Mouse (Mus musculus) mesoderm, embryonic 11.5 days (tissue): ENCODE data around the gene Socs7.
"Not testable (repeated sequence)": the region's sequence is repeated elsewhere in the genome, so short reads cannot be mapped to it uniquely, and the experiment has no call there.

Experiments
- DNase-seq: peaks from one replicate; pipeline ENCODE4 v3.0.0-alpha.2; 2012; ENCODE audit warnings: low read depth, low spot score

The Socs7 gene

DNA sequence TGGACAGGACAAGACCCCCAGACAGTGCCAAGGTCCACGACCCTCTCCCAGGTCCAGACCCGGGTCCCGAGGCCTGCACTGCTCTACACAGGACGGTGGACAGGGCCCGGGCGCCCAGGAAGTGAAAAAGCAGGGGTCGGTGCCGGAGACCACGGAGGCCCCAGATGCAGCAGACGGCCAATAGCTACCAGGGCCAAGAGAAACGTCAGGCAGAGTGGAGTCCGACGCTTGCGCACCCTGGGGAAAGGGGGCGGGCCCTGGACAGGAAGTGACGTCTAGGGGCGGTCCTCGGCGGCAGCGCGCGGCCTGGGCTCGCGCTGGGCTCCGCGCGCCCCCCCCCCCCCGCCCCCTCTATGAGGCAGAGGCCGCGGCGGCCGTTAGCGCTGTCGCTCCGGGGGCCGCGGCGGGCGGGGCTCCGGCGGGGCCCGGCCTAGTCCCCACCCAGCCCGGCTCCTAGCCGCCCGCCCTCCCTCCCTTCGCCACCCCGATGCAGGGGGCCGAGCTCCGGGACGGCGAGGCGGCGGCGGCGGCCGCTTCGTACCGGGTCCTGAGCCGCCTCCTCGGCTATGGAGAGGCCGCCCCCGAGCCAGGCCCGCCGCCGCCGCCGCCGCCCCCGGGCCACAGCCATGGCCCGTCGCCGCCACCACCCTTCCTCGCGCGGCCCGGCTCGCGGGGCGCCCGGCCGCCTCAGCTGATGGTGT is at the start of gene Socs7:
Socs7 (plus strand) TSS at position 604 of the 701 bp plus-strand sequence.
- peak; percentile 94 for DNase-seq

DNA sequence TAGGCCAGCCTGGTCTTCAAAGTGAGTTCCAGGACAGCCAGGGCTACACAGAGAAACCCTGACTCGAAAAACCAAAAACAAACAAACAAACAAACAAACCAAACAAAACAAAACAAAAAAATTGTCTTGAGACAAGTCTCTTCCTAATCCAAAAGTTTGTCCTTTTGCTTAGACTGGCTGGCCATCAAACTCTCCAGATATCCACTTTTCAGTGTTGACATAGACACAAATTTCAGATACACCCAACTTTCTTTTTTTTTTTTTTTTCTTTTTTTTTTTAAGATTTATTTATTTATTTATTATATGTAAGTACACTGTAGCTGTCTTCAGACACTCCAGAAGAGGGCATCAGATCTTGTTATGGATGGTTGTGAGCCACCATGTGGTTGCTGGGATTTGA is 49.5 kb upstream of the Socs7 start:
- not testable (repeated sequence) for DNase-seq

DNA sequence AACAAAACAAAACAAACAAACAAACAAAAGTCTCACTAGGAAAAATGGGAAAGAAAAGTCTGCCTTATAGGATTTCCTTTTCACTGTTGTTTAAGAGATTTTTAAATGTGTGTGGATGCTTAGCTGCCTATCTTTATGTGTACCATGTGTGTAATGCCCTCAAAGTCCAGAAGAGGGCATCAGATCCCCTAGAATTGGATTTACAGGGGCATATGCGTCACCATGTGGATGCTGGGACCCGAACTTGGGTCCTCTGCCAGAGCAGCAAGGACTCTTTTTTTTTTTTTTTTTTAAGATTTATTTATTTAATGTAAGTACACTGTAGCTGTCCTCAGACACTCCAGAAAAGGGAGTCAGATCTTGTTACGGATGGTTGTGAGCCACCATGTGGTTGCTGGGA is 48.2 kb upstream of the Socs7 start:
- peak; percentile 45 for DNase-seq

DNA sequence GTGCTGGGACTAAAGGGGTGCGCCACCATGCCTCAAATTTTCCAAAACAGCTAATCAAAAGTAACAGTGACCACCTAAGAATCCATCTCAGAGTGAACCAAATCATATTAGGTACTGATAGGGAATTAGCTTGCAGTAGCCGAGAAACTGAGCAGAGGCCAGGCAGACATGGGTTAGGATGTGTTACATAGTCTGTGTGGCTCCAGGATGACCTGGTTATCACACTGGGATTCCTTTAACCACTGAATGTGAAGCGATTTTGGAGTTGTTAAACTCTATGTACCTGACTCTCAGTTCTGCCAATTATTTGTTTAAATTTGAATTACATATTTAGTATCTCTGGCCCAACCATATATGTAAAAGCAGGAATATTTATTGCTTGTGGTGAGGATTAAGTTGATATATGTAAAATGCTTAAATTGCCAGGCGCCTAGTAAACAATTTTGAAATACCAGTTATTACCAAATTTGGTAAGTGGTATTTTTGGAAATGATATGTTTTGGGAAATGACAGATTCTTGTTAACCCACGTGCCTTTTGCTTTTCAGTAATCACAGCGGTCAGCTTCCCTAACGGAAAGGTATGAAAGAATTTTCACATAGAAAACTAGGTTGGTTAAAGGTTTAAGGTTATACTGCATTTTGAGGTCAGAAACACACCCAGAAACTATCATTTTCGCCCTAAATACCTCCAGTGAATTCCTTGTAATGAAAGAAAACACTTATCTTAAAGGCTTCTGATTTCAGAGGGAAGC is 47.4 kb upstream of the Socs7 start:
- no peak for DNase-seq

DNA sequence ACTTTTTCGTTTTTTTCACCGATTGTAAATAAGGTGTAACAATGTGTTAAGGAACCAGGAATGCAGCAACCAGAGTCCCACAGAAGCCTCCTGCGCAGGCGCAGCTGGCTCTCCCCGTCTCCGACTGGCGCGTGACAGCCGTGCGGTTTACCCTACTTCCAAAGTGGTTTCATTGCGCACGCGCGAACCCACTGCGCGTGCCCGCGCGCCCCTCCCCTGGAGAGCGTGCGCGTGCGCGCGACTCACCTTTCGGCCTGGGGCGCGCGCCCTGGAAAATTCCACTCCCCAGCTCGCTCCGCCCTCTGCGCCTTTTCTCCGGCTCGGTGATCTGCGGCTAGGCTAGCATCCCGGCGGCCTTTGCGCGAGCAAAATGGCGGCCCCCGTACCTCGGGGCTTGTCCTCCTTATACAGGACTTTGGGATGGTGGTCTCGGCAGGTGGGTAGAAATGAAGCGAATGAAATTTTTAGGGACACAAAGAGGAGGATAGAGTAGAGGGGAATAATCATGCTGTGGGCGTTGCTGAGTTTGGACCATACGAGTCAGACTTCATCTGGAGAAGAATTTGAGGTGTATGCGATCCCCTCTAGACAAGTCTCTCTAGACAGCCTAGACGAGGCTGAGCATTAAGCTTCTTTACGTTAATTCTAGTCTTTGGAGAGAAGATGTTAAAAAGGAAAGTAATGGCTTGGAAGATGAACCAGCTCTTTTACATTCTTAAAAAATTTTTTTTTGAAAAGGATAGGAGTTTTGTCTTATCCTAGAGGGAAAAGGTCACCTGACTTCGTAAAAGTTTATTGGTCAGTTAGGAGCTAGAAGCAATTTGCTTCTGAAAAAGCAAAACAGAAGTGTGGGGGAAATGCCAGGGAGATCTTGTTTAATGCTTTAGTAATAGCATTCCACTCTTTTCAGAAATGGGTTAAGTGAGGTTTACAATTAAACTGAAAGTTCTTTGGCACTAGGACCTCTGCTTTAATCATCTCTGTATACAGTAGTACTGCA is 46.5 kb upstream of the Socs7 start, which contains the start of gene Mrpl45:
Mrpl45 (plus strand) TSS at position 213 of the 1,000 bp plus-strand sequence.
- peak; percentile 100 for DNase-seq

DNA sequence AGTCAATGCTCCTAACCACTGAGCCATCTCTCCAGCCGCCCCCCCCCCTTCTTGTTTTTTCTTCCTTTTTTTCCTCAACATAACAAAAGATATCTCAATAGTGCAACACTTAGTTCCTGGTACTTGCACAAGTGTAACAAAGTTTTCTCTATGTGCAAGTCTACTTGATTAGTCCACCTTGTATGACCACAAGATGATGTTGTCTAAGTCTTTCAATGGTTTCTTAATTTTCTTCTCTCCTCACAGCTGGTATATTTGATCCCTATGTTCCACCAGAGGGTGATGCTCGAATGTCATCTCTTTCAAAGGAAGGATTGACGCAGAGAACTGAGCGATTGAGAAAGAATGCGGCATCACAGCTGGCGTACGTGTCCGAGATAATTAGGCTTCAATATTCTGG is 41.2 kb upstream of the Socs7 start:
- no peak for DNase-seq

DNA sequence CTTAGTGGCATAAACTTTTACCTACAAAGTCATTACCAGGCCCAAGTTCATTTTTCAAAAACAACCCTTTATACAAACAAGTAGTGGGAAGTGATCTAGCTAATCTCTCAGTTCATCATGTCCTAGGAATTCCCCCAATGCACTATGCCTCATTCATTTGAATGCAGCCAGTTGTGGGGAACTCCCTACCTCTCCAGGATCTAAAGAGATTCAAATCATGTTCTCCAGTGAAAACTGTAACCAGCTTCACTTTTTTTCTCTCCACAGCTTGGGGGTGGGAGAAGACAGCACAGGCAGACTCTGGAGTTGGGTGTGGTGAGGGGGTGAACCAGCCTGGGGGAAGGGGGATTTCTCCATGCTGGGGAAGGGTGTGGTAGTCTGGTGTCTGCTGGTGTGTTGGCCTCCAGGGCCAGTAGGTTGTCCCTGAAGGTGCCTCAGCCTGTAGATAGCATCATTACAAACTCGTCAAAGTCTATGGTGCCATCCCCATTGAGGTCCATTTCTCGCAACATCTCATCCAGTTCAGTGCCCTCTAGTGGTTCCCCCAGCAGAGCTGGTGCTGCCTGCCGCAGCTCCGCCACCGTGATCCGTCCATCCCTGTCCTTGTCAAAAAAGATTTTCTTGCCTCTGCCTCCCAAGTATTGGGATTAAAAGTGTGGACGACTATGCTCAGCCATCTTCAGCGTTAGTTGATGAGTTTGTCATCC is 40.3 kb upstream of the Socs7 start:
- DNase-seq = not testable (repeated sequence)

DNA sequence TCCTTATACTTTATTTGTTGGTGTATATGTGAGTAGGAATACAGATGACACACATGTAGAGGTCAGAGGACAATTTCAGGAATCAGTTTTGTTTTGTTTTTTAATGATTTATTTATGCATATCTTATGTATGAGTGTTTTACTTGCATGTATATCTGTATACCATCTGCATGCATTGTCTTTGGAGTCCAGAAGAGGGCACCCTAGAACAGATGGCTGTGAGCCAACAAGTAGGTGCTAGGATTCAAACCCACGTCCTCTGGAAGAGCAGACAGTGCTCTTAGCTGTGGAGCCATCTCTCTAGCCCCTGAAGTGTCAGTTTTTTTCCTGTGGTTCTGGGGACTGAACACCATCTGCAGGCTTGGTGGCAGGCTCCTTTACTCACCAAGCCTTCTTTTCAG is 37.1 kb upstream of the Socs7 start:
- DNase-seq = no peak

DNA sequence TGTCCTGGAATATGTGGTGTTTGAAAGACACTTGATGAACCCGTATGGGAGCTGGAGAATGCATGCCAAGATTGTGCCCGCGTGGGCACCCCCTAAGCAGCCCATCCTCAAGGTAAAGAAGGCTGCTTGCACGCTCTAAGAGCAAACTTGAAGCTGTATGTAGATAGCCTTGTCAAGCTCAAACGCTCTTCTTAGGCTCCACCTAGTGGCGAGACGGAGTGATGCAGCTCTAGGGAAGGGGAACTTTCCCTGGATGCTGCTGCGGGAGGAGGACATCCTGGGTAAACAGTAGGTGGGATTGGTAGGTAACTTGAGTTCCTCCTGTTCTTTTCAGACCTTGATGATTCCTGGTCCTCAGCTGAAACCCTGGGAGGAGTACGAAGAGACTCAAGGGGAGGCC is 34.2 kb upstream of the Socs7 start:
- DNase-seq = peak; percentile 78

DNA sequence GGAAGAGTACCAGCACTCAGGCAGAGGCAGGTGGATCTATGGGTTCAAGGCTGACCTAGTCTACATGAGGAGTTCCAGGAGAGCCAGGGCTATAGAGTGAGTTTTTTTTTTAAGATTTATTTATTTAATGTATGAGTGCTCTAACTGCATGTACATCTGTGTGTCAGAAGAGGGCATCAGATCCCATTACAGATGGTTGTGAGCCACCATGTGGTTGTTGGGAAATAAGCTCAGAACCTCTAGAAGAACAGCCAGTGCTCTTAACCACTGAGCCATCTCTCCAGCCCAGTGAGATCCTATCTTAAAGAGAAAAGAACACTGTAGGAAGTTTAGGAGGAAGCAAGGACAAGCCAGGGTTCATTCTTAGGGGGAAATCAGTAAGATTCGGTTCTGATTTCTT is 32.0 kb upstream of the Socs7 start:
- DNase-seq = no peak

DNA sequence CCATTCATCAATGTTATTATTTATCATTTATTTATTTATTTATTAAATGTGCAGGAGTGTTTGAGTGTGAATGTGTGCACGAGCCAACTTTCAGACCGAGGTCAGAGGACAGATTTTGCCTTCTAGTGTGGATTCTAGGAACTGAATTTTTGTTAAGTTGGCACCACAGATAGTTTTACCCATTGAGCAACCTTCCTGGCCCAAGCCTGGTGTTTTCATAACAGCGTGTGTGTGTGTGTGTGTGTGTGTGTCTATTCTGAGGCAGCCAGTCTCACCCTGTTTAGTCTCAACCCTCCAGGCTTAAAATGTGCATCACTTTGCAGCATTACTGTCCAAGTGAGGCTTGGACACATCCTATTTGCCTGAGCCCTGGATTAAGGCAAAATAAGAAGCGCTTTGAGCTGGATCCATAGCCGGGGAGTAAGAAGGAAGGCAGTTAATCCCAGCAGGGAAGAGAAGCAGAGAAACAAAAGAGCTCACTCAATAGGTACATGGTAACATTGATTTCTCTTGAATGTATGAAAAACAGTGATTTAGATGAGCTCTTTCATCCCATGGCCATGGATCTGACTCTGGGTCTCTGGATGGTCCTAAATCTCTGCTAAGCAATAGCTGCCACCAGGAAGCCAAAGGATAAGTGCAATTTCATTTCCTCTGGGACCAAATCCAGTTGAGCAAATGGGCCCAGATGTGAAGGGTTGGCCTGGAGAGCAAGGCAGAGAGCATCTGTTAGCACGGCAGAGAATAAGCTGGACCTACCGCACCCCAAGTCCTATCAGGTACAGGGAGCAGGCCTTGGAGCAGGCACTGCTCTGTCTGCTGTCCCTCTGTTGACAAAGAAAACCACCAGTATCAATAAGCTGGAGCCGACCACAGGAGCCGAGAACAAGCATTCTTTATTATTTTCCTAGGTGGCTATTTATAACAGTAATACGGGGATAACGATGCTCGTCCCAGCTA is 30.8 kb upstream of the Socs7 start:
- DNase-seq = no peak

DNA sequence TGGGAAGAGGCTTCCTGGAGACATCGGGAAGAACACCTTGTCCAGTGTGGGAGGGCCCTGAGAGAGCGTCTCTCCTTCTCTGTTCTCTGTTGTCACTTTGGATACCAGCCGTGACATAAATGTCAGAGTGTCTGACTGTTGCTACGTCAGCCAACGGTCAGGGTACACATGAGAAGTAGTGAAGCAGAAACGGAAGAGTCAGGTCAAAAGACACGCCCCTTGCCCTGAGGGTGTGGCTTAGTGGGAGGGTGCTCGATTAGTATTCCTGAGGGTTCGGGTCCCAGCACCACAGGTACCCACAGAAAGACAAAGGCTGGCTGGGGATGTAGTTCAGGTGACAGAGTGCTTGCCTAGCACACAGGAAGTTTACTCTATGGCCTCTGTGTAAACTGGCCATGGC is 29.3 kb upstream of the Socs7 start:
- DNase-seq = no peak

DNA sequence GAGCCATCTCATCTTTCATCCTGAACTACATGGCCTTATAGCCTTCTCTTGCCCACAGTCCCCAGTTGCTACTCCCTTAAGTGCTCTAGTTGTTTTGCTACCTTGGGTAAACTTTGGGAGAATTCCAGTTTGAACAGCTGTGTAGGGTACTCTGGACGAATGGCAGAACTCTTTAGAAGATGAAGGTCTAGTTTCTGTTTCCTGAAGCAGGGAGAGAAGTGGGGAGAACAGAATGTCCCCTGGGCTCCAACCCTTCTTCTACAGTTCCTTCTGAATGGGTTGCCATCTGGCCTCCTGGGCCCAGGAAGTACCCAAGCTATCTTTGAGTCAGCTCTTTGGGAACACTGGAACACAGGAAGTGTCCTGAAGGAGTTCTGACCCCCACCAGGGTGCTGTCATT is 28.5 kb upstream of the Socs7 start:
- no peak for DNase-seq

DNA sequence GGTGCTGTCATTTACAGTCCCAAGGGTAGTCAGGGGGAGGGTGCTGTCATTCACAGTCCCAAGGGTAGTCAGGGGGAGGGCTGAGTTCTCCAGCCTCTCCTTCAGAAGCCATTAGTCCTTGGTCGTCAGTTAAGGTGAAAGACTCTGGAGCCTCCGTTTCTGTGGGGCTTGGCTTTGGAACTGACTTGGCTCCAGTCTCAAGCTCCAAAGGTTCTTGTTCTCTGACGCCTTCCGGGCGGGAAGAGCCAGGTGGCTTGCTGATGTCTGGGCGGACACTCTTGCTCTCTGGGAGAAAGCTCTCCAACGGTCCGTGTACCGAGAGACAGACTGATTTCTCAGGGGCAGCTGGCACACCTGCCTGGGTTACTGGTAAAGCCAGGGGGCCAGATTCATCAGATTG is 28.0 kb upstream of the Socs7 start:
- DNase-seq = no peak

DNA sequence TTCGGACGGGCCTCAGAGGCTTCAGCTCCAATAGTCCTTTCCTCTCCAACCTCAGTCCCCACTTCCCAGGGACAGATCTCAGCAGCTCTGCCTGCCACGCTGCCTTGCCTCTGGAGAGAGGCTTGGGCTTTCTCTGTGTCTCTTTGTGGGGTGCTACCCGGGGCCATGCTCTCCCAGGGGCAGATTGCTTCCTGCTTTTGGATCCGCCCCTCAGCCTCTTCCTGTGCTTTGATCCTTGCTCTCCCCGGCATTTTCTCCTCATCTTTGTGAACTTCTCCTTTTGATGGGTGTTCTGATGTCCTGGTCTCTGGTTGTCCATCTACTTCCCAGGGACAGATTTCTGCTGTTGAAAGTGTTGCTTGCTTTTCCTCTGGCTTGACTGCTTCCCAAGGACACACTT is 26.1 kb upstream of the Socs7 start:
- no peak for DNase-seq

DNA sequence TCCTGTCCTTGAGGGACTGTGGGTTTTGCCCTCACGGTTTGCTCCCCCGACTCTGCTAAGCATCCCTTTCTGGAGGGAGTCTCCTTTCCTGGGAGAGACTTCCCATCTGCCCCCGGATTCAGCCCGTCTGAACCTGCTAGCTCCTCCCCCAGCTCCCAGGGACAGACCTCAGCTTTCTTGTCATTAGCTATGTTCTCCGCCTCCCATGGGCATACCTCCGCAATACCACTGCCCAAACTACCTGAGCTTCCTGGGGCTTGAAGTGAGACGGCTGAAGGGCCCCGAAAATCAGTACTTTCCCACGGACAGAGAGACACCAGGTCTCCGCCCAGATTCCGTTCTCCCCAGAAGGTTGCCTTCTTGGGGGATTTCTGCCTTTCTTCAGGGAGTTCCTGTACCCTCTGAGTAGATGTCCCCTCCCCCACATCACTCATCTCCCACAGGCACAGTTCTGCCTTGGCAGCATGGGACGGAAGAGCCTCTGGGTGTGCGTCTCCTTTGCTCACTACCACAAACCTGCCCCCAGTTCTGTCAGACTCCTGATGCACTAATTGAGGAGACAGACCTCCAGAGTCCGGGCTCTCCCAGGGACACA is 25.5 kb upstream of the Socs7 start:
- DNase-seq = no peak

DNA sequence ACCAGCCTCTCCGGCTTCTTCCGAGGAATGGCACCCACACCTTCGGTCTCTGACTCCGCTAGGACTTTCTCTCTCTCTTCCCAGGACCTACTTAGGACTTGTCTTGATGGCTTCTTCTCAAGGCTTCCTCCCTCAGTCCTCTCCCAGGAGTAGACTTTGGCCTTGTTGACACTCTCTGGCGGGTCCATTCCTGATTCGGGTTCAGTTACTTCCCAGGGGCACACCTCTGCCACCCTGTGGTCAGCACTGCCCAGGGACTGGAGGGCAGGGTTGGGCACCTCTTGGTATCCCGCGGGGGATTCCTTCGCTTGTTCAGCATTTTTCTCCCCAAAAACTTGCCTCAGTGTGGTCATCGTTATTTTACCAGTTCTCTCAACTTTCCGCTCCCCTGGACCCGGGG is 25.0 kb upstream of the Socs7 start:
- DNase-seq = no peak

DNA sequence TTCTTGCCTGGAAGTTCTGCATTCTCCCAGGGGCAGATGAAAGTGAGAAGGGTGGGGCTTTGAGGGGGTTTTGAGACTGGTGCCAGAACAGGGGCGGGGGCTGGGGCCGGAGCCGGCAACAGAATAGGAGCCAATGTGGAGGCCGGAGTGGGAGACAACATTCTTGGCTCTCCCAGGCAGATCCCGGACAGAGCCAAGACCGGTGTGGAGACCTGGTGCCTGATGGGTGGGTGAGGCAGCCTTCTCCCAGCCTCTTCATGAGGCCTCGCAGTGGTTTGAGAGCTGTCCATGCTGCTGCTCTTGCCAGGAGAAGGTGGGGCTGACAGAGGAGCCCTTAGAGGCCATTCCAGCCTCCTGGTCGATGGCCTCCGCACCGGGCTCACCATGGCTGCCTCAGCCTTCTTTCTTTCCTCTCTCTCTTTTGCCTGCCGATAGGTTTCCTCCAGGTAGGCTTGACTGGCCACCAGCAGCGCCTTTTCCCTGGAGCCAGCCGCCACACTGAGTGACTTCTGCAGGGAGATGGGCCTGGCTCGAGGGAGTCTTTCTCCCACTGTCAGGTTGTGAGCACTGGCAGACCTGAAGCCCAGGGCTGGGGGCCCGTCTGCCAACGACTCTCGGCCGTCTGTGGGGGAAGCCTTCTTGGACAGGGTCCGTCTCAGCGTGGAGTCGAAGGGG is 23.9 kb upstream of the Socs7 start:
- DNase-seq = no peak

DNA sequence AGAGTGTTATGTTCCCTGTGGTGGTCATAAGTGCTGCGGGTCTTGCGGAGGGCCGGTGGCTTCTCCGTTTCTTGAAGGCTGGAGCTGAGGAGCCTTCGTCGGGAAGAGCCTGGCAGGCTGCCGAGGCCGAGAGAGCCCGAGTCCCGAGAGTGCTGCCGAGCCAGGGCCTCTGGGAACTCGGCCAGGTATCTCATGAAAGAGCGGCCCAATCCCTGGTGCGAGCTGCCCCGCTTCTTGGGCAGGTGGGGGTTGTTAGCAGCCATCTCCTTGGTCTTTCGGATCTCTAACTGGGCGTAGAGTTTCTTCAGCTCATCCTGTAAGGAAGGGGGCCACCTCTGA is 23.4 kb upstream of the Socs7 start:
- no peak for DNase-seq
